Comparison of ENCODE assay signal across 8 mouse cellular contexts in the genomic region with DNA sequence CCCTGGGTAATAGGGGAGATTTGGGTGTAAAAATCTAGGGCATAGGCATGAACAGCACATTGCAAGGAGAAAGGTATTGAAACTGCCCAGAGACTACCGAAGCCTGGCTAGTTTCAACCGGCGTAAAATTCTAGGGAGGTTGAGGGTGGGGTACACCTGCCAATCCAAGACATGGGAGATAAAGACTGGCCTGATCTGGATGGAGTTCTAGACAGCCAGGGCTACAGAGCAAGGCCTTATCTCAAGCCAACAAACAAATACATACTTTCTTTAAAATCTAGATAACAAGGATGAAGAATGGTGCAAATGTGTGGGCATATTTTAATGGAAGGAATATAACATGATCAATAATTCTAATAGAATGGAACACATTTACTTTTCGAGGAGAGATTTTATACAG. TPM values are rescaled to one million over a fixed set of nuclear protein-coding genes. Genes with fewer than 3 reads are reported as not detected.
DNase-seq lines count a peak whose midpoint lies in the region; ATAC-seq and TF ChIP-seq lines count a peak whose summit lies in the region.
"Had no signal": no experiment of that assay in that cellular context is flagged by ENCODE, and none has a peak within 500 bp of the region (broad histone marks: within the 10 kb centered on the region; RNA-seq: fewer than 3 reads in every experiment).

No protein-coding gene starts in this region.

- peaks cover 3% of the 10 kb centered on the region; the same call in 1 of the 2 replicates for H3K36me3 ChIP-seq in neural tube, embryonic 11.5 days (ENCODE audit: control insufficient read depth, insufficient read depth, low read length)
- H3K36me3 ChIP-seq in hindbrain, embryonic 11.5 days (ENCODE audit: control insufficient read depth, insufficient read depth, low read length) = no peaks in the 10 kb centered on the region
- peaks cover 11% of the 10 kb centered on the region for H3K36me3 ChIP-seq in liver, postnatal 0 days (replicated peaks; ENCODE audit: insufficient read depth, low read length)

- no peak for TF ChIP-seq CTCF in liver, postnatal 0 days (IDR thresholded peaks at IDR 0.05; ENCODE audit: low read depth)
- no peak for TF ChIP-seq CTCF in gastrocnemius, adult 2 months (IDR thresholded peaks at IDR 0.05)

- intact Hi-C loops in gastrocnemius, adult 2 months (cut with DNase I) = loop anchor here (2.0 kb wide), 1 partner anchor 18 kb away; the partner anchor contains the start of gene Ltbp4

- H3K9me3 ChIP-seq in neural tube, embryonic 11.5 days (ENCODE audit: control insufficient read depth, low read length) = no peaks in the 10 kb centered on the region
- H3K9me3 ChIP-seq in hindbrain, embryonic 11.5 days (ENCODE audit: control insufficient read depth, low read length) = no peaks in the 10 kb centered on the region
- H3K9me3 ChIP-seq in liver, postnatal 0 days (ENCODE audit: low read length) = no peaks in the 10 kb centered on the region

- ATAC-seq in neural tube, embryonic 11.5 days (ENCODE audit: insufficient read depth, low FRiP score, low TSS enrichment) = no peak
- no peak for ATAC-seq in hindbrain, embryonic 11.5 days (ENCODE audit: low FRiP score)
- no peak for ATAC-seq in liver, postnatal 0 days

- 46% methylated on average over 4 of the region's 4 CpGs for WGBS in neural tube, embryonic 11.5 days
- WGBS in hindbrain, embryonic 11.5 days = 44% methylated on average over 4 of the region's 4 CpGs
- WGBS in liver, postnatal 0 days (ENCODE audit: insufficient replicate concordance) = 42% methylated on average over 4 of the region's 4 CpGs

- peaks cover 6% of the 10 kb centered on the region; the same call in 1 of the 2 replicates for H3K4me1 ChIP-seq in neural tube, embryonic 11.5 days (ENCODE audit: control insufficient read depth, insufficient read depth, low read length)
- H3K4me1 ChIP-seq in hindbrain, embryonic 11.5 days (replicated peaks; ENCODE audit: control insufficient read depth, insufficient read depth, low read length) = peaks cover 5% of the 10 kb centered on the region; the same call in 1 of the 2 replicates
- peaks cover 27% of the 10 kb centered on the region for H3K4me1 ChIP-seq in liver, postnatal 0 days (ENCODE audit: insufficient read depth)

- no peak for DNase-seq in neural tube, embryonic 11.5 days (ENCODE audit: low spot score)
- no peak for DNase-seq in neural tube, embryonic 10.5 days (ENCODE audit: extremely low spot score, low spot score)
- DNase-seq in hindbrain, embryonic 11.5 days (ENCODE audit: low spot score) = no peak
- DNase-seq in liver, postnatal 0 days = no peak
- no peak for DNase-seq in natural killer cell, adult 2 months (ENCODE audit: low spot score in 2 of 2)
- no peak for DNase-seq in yolk sac, embryonic 10.5 days (ENCODE audit: low spot score)
- DNase-seq in gastrocnemius, adult 2 months = no peak

- peak overlapping the region; percentile 49 for H3K4me2 ChIP-seq in neural tube, embryonic 11.5 days (ENCODE audit: low read depth)
- peak overlapping the region; percentile 68 for H3K4me2 ChIP-seq in hindbrain, embryonic 11.5 days (replicated peaks; ENCODE audit: low read depth, low read length)
- H3K4me2 ChIP-seq in liver, postnatal 0 days (ENCODE audit: low read depth, low read length) = peak overlapping the region; percentile 86

- no peak overlapping the region for H3K27ac ChIP-seq in neural tube, embryonic 11.5 days (ENCODE audit: low read depth, low read length)
- H3K27ac ChIP-seq in hindbrain, embryonic 11.5 days (ENCODE audit: low read depth, low read length) = no peak overlapping the region
- H3K27ac ChIP-seq in liver, postnatal 0 days (ENCODE audit: low read depth) = no peak overlapping the region
- no peak overlapping the region for H3K27ac ChIP-seq in gastrocnemius, adult 2 months

- no peak for TF ChIP-seq EP300 in liver, postnatal 0 days (IDR thresholded peaks at IDR 0.05; ENCODE audit: low read depth)

- H3K27me3 ChIP-seq in neural tube, embryonic 11.5 days (ENCODE audit: control insufficient read depth, insufficient read depth, low read length) = peaks cover 23% of the 10 kb centered on the region
- H3K27me3 ChIP-seq in hindbrain, embryonic 11.5 days (ENCODE audit: control insufficient read depth, insufficient read depth, low read length) = peaks cover 15% of the 10 kb centered on the region
- no peaks in the 10 kb centered on the region for H3K27me3 ChIP-seq in liver, postnatal 0 days (ENCODE audit: insufficient read depth, low read length)

- peak overlapping the region; percentile 57 for H3K4me3 ChIP-seq in neural tube, embryonic 11.5 days (ENCODE audit: low read depth, low read length)
- H3K4me3 ChIP-seq in hindbrain, embryonic 11.5 days (ENCODE audit: low read depth, low read length) = peak overlapping the region; percentile 67
- H3K4me3 ChIP-seq in liver, postnatal 0 days (ENCODE audit: low read depth, low read length) = peak overlapping the region; percentile 75
- H3K4me3 ChIP-seq in gastrocnemius, adult 2 months = no peak overlapping the region

- no peak overlapping the region for H3K9ac ChIP-seq in neural tube, embryonic 11.5 days (ENCODE audit: low read length)
- H3K9ac ChIP-seq in hindbrain, embryonic 11.5 days (ENCODE audit: low read depth, low read length) = peak overlapping the region; percentile 77
- H3K9ac ChIP-seq in liver, postnatal 0 days (replicated peaks) = peak overlapping the region; percentile 65; the same call in 1 of the 2 replicates

RNA-seq across cellular contexts. Expression of gene Shkbp1, which starts 1.0 kb away (rescaled TPM):
- polyA plus RNA-seq in neural tube, embryonic 11.5 days (2014; fragmentation: Nextera tagmentation; extraction: Ambion mirVana) = 52.8 and 55.2 TPM in 2 replicates
- polyA plus RNA-seq in hindbrain, embryonic 11.5 days (2014; fragmentation: Nextera tagmentation; extraction: Ambion mirVana) = 51.5 and 56.7 TPM in 2 replicates
- polyA plus RNA-seq in liver, postnatal 0 days (2015; fragmentation: Nextera tagmentation; extraction: Ambion mirVana) = 9.5 and 10.9 TPM in 2 replicates
- total RNA-seq in gastrocnemius, adult 2 months (2021) = 1 to 10 TPM; 2.3 to 2.8 TPM

RNA-seq across cellular contexts. Expression of gene Gm20479, which starts 2.4 kb away (rescaled TPM):
- not detected in 2 replicates for polyA plus RNA-seq in neural tube, embryonic 11.5 days (2014; fragmentation: Nextera tagmentation; extraction: Ambion mirVana)
- 0.33 and 0.57 TPM in 2 replicates for polyA plus RNA-seq in hindbrain, embryonic 11.5 days (2014; fragmentation: Nextera tagmentation; extraction: Ambion mirVana)
- 1.1 TPM in 1 of 2 replicates, not detected in the other for polyA plus RNA-seq in liver, postnatal 0 days (2015; fragmentation: Nextera tagmentation; extraction: Ambion mirVana)
- total RNA-seq in gastrocnemius, adult 2 months (2021) = not detected
- polyA plus RNA-seq: frontal cortex, adult 2 months had no signal

RNA-seq across cellular contexts. Expression of gene Ltbp4, which starts 17.3 kb away (rescaled TPM):
- 7.0 and 8.0 TPM in 2 replicates for polyA plus RNA-seq in neural tube, embryonic 11.5 days (2014; fragmentation: Nextera tagmentation; extraction: Ambion mirVana)
- polyA plus RNA-seq in hindbrain, embryonic 11.5 days (2014; fragmentation: Nextera tagmentation; extraction: Ambion mirVana) = 2.4 and 3.9 TPM in 2 replicates
- 7.2 and 9.2 TPM in 2 replicates for polyA plus RNA-seq in liver, postnatal 0 days (2015; fragmentation: Nextera tagmentation; extraction: Ambion mirVana)
- 10 to 100 TPM; 48.0 to 81.2 TPM for total RNA-seq in gastrocnemius, adult 2 months (2021)
